Mouse (Mus musculus) cerebellum, postnatal 4 days (tissue): Measurements from ENCODE around the gene Tnfsf4.
A peak's percentile ranks its signal among the peaks of the same experiment; 100 is the strongest.

Experiments
- DNase-seq, 2 experiments: peaks; one replicate each; pipeline ENCODE4 v3.0.0; 2022; ENCODE audit warnings: low spot score in 2 of 2, mixed read lengths in 1 of 2

Gene Tnfsf4

GRCm38 (mm10) chr1:161394931-161395459 is at the start of gene Tnfsf4:
TSS of gene Tnfsf4 (plus strand) at chr1:161395409.
- no peak for DNase-seq

- no peak for DNase-seq
These were observed 44.2 kb upstream of the Tnfsf4 start for GRCm38 (mm10) chr1:161350981-161351380.

GRCm38 (mm10) chr1:161365006-161365405 is 30.2 kb upstream of the Tnfsf4 start:
- DNase-seq: no peak

- DNase-seq: no peak
These were observed 23.3 kb upstream of the Tnfsf4 start for GRCm38 (mm10) chr1:161371919-161372318.

- no peak for DNase-seq
These were observed 19.3 kb upstream of the Tnfsf4 start for GRCm38 (mm10) chr1:161375866-161376265.

GRCm38 (mm10) chr1:161378571-161378970 is 16.6 kb upstream of the Tnfsf4 start:
- no peak for DNase-seq

- DNase-seq: peak in 1 of 2 experiments; percentile 1
These were observed 15.4 kb upstream of the Tnfsf4 start for GRCm38 (mm10) chr1:161379685-161380424.

- DNase-seq: no peak
These were observed 14.8 kb upstream of the Tnfsf4 start for GRCm38 (mm10) chr1:161380425-161380780.

GRCm38 (mm10) chr1:161390066-161390465 is 5.1 kb upstream of the Tnfsf4 start:
- no peak for DNase-seq

- no peak for DNase-seq
These were observed 2.3 kb upstream of the Tnfsf4 start for GRCm38 (mm10) chr1:161392906-161393305.

GRCm38 (mm10) chr1:161395610-161396009 is 401 bp downstream of the Tnfsf4 start:
- no peak for DNase-seq

- DNase-seq: no peak
These were observed 1.1 kb downstream of the Tnfsf4 start for GRCm38 (mm10) chr1:161396351-161396750.

GRCm38 (mm10) chr1:161400126-161400525 is 4.9 kb downstream of the Tnfsf4 start:
- peak; percentile 35 to 56 for DNase-seq

- no peak for DNase-seq
These were observed 7.9 kb downstream of the Tnfsf4 start for GRCm38 (mm10) chr1:161403061-161403460.

- no peak for DNase-seq
These were observed 11.3 kb downstream of the Tnfsf4 start for GRCm38 (mm10) chr1:161406480-161406879.

GRCm38 (mm10) chr1:161419926-161420325 is 24.7 kb downstream of the Tnfsf4 start:
- DNase-seq: no peak

GRCm38 (mm10) chr1:161420646-161421045 is 25.4 kb downstream of the Tnfsf4 start:
- no peak for DNase-seq

GRCm38 (mm10) chr1:161426277-161427056 is 31.3 kb downstream of the Tnfsf4 start:
- DNase-seq: no peak

- DNase-seq: no peak
These were observed 31.8 kb downstream of the Tnfsf4 start for GRCm38 (mm10) chr1:161427057-161427311.

- DNase-seq: no peak
These were observed 40.6 kb downstream of the Tnfsf4 start for GRCm38 (mm10) chr1:161435781-161436180.

GRCm38 (mm10) chr1:161436503-161436902 is 41.3 kb downstream of the Tnfsf4 start:
- no peak for DNase-seq

GRCm38 (mm10) chr1:161444858-161445257 is 49.6 kb downstream of the Tnfsf4 start:
- no peak for DNase-seq

- DNase-seq: no peak
These were observed 56.6 kb downstream of the Tnfsf4 start for GRCm38 (mm10) chr1:161451683-161452245.
